Mouse (Mus musculus) frontal cortex, postnatal 14 days (tissue): ENCODE measurements around the gene Icam1.

Experiments
- DNase-seq, 2 experiments: peaks; one replicate each; pipeline ENCODE4 v3.0.0; 2022; ENCODE audit warnings: low spot score in 2 of 2

Icam1 gene

GRCm38 (mm10) chr9:21015571-21016130 is at the start of gene Icam1:
Gene Icam1 (plus strand): TSS chr9:21015985.
- DNase-seq = no peak

- no peak for DNase-seq
These were observed 49.8 kb upstream of the Icam1 start for GRCm38 (mm10) chr9:20966008-20966407.

- no peak for DNase-seq
These were observed 49.0 kb upstream of the Icam1 start for GRCm38 (mm10) chr9:20966747-20967146.

GRCm38 (mm10) chr9:20971751-20972140 is 44.0 kb upstream of the Icam1 start:
- no peak for DNase-seq

- DNase-seq = peak; percentile 49 to 68
These were observed 43.4 kb upstream of the Icam1 start for GRCm38 (mm10) chr9:20972141-20972992.

GRCm38 (mm10) chr9:20973001-20973681 is 42.6 kb upstream of the Icam1 start:
- DNase-seq = no peak

- no peak for DNase-seq
These were observed 42.1 kb upstream of the Icam1 start for GRCm38 (mm10) chr9:20973682-20974075.

- DNase-seq = no peak
These were observed 40.2 kb upstream of the Icam1 start for GRCm38 (mm10) chr9:20975431-20976215.

GRCm38 (mm10) chr9:20976216-20976960 is 39.4 kb upstream of the Icam1 start, which contains the start of gene S1pr2:
Gene S1pr2 (minus strand): TSS chr9:20976781.
- DNase-seq = peak; percentile 37 to 49

- DNase-seq = no peak
These were observed 38.7 kb upstream of the Icam1 start for GRCm38 (mm10) chr9:20976961-20977689.

- no peak for DNase-seq
These were observed 37.2 kb upstream of the Icam1 start for GRCm38 (mm10) chr9:20978409-20979095.

- DNase-seq = no peak
These were observed 36.6 kb upstream of the Icam1 start for GRCm38 (mm10) chr9:20979181-20979580.

GRCm38 (mm10) chr9:20979769-20980168 is 36.0 kb upstream of the Icam1 start:
- no peak for DNase-seq

GRCm38 (mm10) chr9:20982171-20982570 is 33.6 kb upstream of the Icam1 start:
- DNase-seq = no peak

- DNase-seq = no peak
These were observed 32.6 kb upstream of the Icam1 start for GRCm38 (mm10) chr9:20983169-20983568.

- DNase-seq = no peak
These were observed 28.7 kb upstream of the Icam1 start for GRCm38 (mm10) chr9:20986952-20987686.

- no peak for DNase-seq
These were observed 27.8 kb upstream of the Icam1 start for GRCm38 (mm10) chr9:20987953-20988352.

- no peak for DNase-seq
These were observed 24.9 kb upstream of the Icam1 start for GRCm38 (mm10) chr9:20990861-20991260.

GRCm38 (mm10) chr9:20991587-20991986 is 24.2 kb upstream of the Icam1 start:
- DNase-seq = no peak
